Mouse (Mus musculus) neural tube, embryonic 12.5 days (tissue): ENCODE results near the gene Zfp931. TPM values are rescaled to one million over a fixed set of nuclear protein-coding genes. Genes with fewer than 3 reads are reported as not detected.
"Not testable (repeated sequence)": the region's sequence is repeated elsewhere in the genome, so short reads cannot be mapped to it uniquely, and the experiment has no call there.

Source experiments
- ATAC-seq: fragments of 200-750 bp; cut with Nextera tagmentation; 2 replicates; pipeline ENCODE4 v1.8.0; 2017; ENCODE audit warnings: low read depth, mild to moderate bottlenecking, moderate TSS enrichment, moderate library complexity; ENCODE audit not compliant: low FRiP score
- H3K27ac ChIP-seq: fragments of 300-500 bp; sonication (generic); 2 replicates; pipeline ENCODE4 v1.5.1; 2016
- H3K27me3 ChIP-seq: fragments of 300-500 bp; sonication (generic); replicated peaks from 2 replicates; pipeline ENCODE4 v1.6.1; 2016; ENCODE audit warnings: mild to moderate bottlenecking
- H3K36me3 ChIP-seq: fragments of 300-500 bp; sonication (generic); 2 replicates; pipeline ENCODE4 v1.6.1; 2016; ENCODE audit warnings: mild to moderate bottlenecking
- H3K4me1 ChIP-seq: fragments of 300-500 bp; sonication (generic); 2 replicates; pipeline ENCODE4 v1.6.1; 2016
- H3K4me2 ChIP-seq: fragments of 300-500 bp; sonication (generic); replicated peaks from 2 replicates; pipeline ENCODE4 v1.6.1; 2016; ENCODE audit warnings: mild to moderate bottlenecking
- H3K4me3 ChIP-seq: fragments of 300-500 bp; sonication (generic); 2 replicates; pipeline ENCODE4 v1.5.1; 2016
- H3K9ac ChIP-seq: fragments of 300-500 bp; sonication (generic); 2 replicates; pipeline ENCODE4 v1.6.1; 2016; ENCODE audit warnings: mild to moderate bottlenecking
- H3K9me3 ChIP-seq: fragments of 300-500 bp; sonication (generic); 2 replicates; pipeline ENCODE4 v1.6.1; 2016; ENCODE audit warnings: mild to moderate bottlenecking
- WGBS: fragments of 180-500 bp; shearing (Covaris S2); methylation state at CpG from one replicate; pipeline ENCODE4 v1.1.7; 2016; 5-methylcytosine and 5-hydroxymethylcytosine counted together
- polyA plus RNA-seq: library from polyadenylated mRNA; unstranded; fragments of >200 nt; fragmentation: Nextera tagmentation; extraction: Ambion mirVana; gene quantifications from 2 replicates; pipeline ENCODE4 v1.2.1, GENCODE M21; 2016

Gene Zfp931
- polyA plus RNA-seq, 1 experiment from 2014 or later, result 12.9 TPM

DNA sequence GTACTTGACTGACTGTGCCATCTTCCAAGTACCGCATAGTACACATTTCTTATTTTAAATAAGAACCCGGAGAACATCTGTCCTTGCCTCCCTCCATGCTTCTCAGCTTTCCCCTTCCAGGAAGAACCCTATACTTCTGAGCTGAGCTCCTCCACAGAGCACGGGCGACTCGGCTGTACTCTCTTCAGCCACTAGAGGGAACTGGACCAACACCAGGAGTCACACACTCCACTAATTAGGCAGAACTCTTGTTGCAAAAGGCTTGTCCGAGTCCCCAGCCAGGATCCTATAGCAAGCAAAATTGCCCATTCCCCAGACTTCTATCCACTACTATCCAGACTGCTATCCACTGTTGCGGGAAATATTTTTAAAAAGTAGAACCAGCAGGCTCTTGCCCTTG is 23.7 kb upstream of the Zfp931 start:
- Histone ChIP-seq H3K4me2 (no peak overlapping the region), H3K36me3 (no peaks in the 10 kb centered on the region), H3K27ac (no peak overlapping the region), H3K9me3 (no peaks in the 10 kb centered on the region), H3K9ac (no peak overlapping the region), H3K4me1 (no peaks in the 10 kb centered on the region), H3K4me3 (no peak overlapping the region), H3K27me3 (no peaks in the 10 kb centered on the region)
- ATAC-seq, result peak; percentile 83
- WGBS, result 17% methylated on average over 7 of the region's 7 CpGs

DNA sequence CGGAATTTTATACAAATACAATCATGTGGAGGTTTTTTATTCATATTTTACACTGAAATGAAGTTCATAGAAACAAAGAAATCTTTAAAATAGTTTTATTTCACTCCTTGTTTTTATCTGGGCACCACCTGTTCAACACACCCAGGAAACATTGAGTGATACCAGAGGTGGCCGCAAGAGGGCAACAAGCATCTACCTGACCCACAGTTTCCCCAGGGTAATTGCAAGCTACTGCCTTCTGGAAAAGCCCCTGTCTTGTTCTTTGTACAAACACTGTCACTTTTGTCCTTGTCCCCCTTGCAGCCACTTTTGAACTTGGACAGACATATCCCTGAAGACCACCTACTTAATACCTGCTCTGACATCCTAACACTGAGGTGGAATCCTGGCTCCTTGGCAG is 19.7 kb upstream of the Zfp931 start:
- Histone ChIP-seq H3K9me3 (no peaks in the 10 kb centered on the region), H3K4me3 (no peak overlapping the region), H3K36me3 (no peaks in the 10 kb centered on the region), H3K27ac (no peak overlapping the region), H3K4me1 (no peaks in the 10 kb centered on the region), H3K9ac (no peak overlapping the region), H3K4me2 (no peak overlapping the region), H3K27me3 (no peaks in the 10 kb centered on the region)
- 7% methylated on average over 2 of the region's 2 CpGs for WGBS
- no peak for ATAC-seq

GRCm38 (mm10) chr2:178089586-178089985 is 11.3 kb upstream of the Zfp931 start:
- H3K4me3 ChIP-seq, result no peak overlapping the region
- H3K9me3 ChIP-seq, result no peaks in the 10 kb centered on the region
- ATAC-seq, result no peak
- no peaks in the 10 kb centered on the region for H3K4me1 ChIP-seq
- no peaks in the 10 kb centered on the region for H3K27me3 ChIP-seq
- H3K27ac ChIP-seq, result no peak overlapping the region
- H3K9ac ChIP-seq, result no peak overlapping the region
- H3K36me3 ChIP-seq, result no peaks in the 10 kb centered on the region
- H3K4me2 ChIP-seq, result no peak overlapping the region

DNA sequence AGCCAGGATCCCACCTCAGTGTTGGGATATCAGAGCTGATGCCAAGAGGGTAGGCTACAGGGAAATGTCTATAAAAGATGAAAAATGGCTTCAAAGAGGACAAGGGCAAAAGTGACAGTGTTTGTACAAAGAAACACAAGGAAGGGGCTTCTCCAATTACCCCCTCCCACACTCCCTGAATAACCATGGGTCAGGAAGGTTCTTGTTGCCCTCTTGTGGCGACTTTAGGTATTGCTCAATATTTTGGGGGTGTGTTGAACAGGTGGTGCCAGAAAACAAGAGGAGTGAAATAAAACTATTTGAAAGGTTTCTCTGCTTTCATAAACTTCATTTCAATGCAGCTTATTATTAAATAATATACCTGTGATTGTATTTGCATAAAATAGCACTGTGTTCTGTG is 20.1 kb downstream of the Zfp931 start:
- Histone ChIP-seq H3K27ac (no peak overlapping the region), H3K4me1 (no peaks in the 10 kb centered on the region), H3K9ac (no peak overlapping the region), H3K36me3 (peaks cover 8% of the 10 kb centered on the region; the same call in 1 of the 2 replicates), H3K27me3 (no peaks in the 10 kb centered on the region), H3K4me3 (no peak overlapping the region), H3K9me3 (no peaks in the 10 kb centered on the region), H3K4me2 (no peak overlapping the region)
- 20% methylated on average over 1 of the region's 1 CpGs for WGBS
- ATAC-seq, result no peak

GRCm38 (mm10) chr2:178027601-178028000 is 50.7 kb downstream of the Zfp931 start:
- not testable (repeated sequence) for H3K4me3 ChIP-seq, H3K27me3 ChIP-seq, H3K4me2 ChIP-seq, H3K27ac ChIP-seq, H3K4me1 ChIP-seq, H3K9ac ChIP-seq, ATAC-seq, H3K36me3 ChIP-seq, H3K9me3 ChIP-seq
- WGBS, result 90% methylated on average over 3 of the region's 3 CpGs

- H3K9ac ChIP-seq, result peak overlapping the region; percentile 53
- WGBS, result 31% methylated on average over 2 of the region's 2 CpGs
Measured at GRCm38 (mm10) chr2:178023861-178024260, 54.4 kb downstream of the Zfp931 start.

DNA sequence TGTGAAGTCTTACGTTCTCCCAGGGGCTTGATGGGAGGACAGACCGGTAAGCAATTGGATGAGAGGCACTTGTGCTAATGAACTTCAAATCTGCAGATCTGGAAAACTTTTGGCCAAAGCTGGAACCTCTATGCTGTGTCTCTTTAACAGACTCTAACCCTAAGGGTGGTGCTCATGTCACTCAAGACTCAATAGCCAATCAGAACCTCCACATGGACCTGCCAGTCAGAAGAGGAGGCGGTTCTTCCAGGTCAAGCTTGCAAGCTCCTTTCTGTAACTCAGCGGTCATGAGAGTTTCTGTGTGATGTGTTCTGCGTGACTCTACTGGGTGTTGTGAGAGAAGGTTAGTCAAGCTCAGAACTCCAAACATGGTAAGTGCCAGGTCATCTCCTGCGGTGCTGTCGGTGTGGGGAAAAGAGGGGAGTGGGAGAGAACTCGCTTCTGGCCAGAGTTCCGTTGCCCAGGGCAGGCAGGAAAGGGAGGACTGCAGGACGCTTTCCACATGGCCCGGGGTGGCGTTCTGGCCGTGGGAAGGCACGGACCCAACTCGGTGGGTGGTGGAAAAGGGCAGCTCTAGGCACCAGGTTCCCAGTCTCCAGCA is 55.2 kb downstream of the Zfp931 start, which contains the start of gene Zfp971:
Zfp971 (plus strand) TSS at position 274 of the 601 bp plus-strand sequence.
- H3K27me3 ChIP-seq, H3K9me3 ChIP-seq, ATAC-seq, H3K36me3 ChIP-seq, H3K27ac ChIP-seq, H3K4me1 ChIP-seq: not testable (repeated sequence)
- 2% methylated on average over 15 of the region's 15 CpGs for WGBS
- peak within 1 kb of the TSS; percentile 53 for H3K9ac ChIP-seq
- H3K4me3 ChIP-seq, result peak within 1 kb of the TSS; percentile 57
- H3K4me2 ChIP-seq, result peak within 1 kb of the TSS; percentile 57

More at GRCm38 (mm10) chr2:178023861-178024260, 54.4 kb downstream of the Zfp931 start:
- H3K36me3 ChIP-seq, H3K4me1 ChIP-seq, H3K27me3 ChIP-seq, H3K9me3 ChIP-seq, H3K27ac ChIP-seq, ATAC-seq: not testable (repeated sequence)
- Histone ChIP-seq H3K4me2 (peak overlapping the region; percentile 57), H3K4me3 (peak overlapping the region; percentile 57)

- H3K9ac ChIP-seq, H3K27me3 ChIP-seq, H3K27ac ChIP-seq, H3K36me3 ChIP-seq, H3K4me1 ChIP-seq, H3K4me3 ChIP-seq, ATAC-seq, H3K4me2 ChIP-seq, H3K9me3 ChIP-seq: not testable (repeated sequence)
- WGBS, result 88% methylated on average over 8 of the region's 8 CpGs
Measured at GRCm38 (mm10) chr2:178020773-178021172, 57.5 kb downstream of the Zfp931 start.

- not testable (repeated sequence) for H3K9me3 ChIP-seq, H3K9ac ChIP-seq, H3K27me3 ChIP-seq, H3K36me3 ChIP-seq, ATAC-seq, H3K4me2 ChIP-seq, H3K4me3 ChIP-seq, H3K27ac ChIP-seq, H3K4me1 ChIP-seq
- whole genome bisulfite sequencing, result 84% methylated on average over 3 of the region's 3 CpGs
Measured at GRCm38 (mm10) chr2:178019486-178019885, 58.8 kb downstream of the Zfp931 start.

Other genes starting within 250 kb of the Zfp931 start
- 26.3 and 27.5 TPM in 2 replicates for gene Gm14325, start 238.1 kb downstream of the Zfp931 start, polyA plus RNA-seq
- gene Gm14327, start 181.4 kb downstream of the Zfp931 start, polyA plus RNA-seq, result 1.3 and 2.1 TPM in 2 replicates
- gene Zfp972, start 152.9 kb downstream of the Zfp931 start, polyA plus RNA-seq, result 0.64 TPM in 1 of 2 replicates, not detected in the other
- gene Gm14326, start 121.2 kb downstream of the Zfp931 start, polyA plus RNA-seq, result 10.7 and 11.1 TPM in 2 replicates
- 8.5 and 8.9 TPM in 2 replicates for gene Zfp971, start 55.2 kb downstream of the Zfp931 start, polyA plus RNA-seq
- gene Phactr3, start 40.5 kb upstream of the Zfp931 start, polyA plus RNA-seq, result 19.5 and 21.7 TPM in 2 replicates